Mouse (Mus musculus): ENCODE results near the gene Dnah10. TPM values are rescaled to one million over a fixed set of nuclear protein-coding genes. Genes with fewer than 3 reads are reported as not detected.
A peak's percentile ranks its signal among the peaks of the same experiment; 100 is the strongest.

Gene Dnah10
- total RNA-seq, 1 experiment from 2014 or later: 0.78 TPM

- peak; percentile 11 for DNase-seq
These were observed 89.9 kb downstream of the Dnah10 start for GRCm38 (mm10) chr5:124814797-124815196.

GRCm38 (mm10) chr5:124817050-124817449 is 92.2 kb downstream of the Dnah10 start:
- DNase-seq: no peak

- no peak for DNase-seq
These were observed 97.4 kb downstream of the Dnah10 start for GRCm38 (mm10) chr5:124822128-124822894.

GRCm38 (mm10) chr5:124830331-124830730 is 105.4 kb downstream of the Dnah10 start:
- no peak for DNase-seq

- no peak for DNase-seq
These were observed 110.3 kb downstream of the Dnah10 start for GRCm38 (mm10) chr5:124835218-124835617.

GRCm38 (mm10) chr5:124836075-124836474 is 111.2 kb downstream of the Dnah10 start:
- no peak for DNase-seq

GRCm38 (mm10) chr5:124836621-124837020 is 111.7 kb downstream of the Dnah10 start:
- DNase-seq: no peak

- no peak for DNase-seq
These were observed 115.3 kb downstream of the Dnah10 start for GRCm38 (mm10) chr5:124840202-124840601.

- no peak for DNase-seq
These were observed 115.8 kb downstream of the Dnah10 start for GRCm38 (mm10) chr5:124840669-124841068.

GRCm38 (mm10) chr5:124843386-124843785 is 118.5 kb downstream of the Dnah10 start:
- DNase-seq: peak; percentile 55

GRCm38 (mm10) chr5:124844929-124845328 is 120.0 kb downstream of the Dnah10 start:
- DNase-seq: no peak

- no peak for DNase-seq
These were observed 122.1 kb downstream of the Dnah10 start for GRCm38 (mm10) chr5:124847014-124847413.

GRCm38 (mm10) chr5:124848994-124849393 is 124.1 kb downstream of the Dnah10 start:
- no peak for DNase-seq

- no peak for DNase-seq
These were observed 126.7 kb downstream of the Dnah10 start for GRCm38 (mm10) chr5:124851572-124851971.

- no peak for DNase-seq
These were observed 127.4 kb downstream of the Dnah10 start for GRCm38 (mm10) chr5:124852294-124852693.

GRCm38 (mm10) chr5:124853079-124853478 is 128.2 kb downstream of the Dnah10 start:
- no peak for DNase-seq

- no peak for DNase-seq
These were observed 129.3 kb downstream of the Dnah10 start for GRCm38 (mm10) chr5:124854202-124854601.

GRCm38 (mm10) chr5:124860013-124860412 is 135.1 kb downstream of the Dnah10 start:
- no peak for DNase-seq

- DNase-seq: peak; percentile 18
These were observed 136.6 kb downstream of the Dnah10 start for GRCm38 (mm10) chr5:124861463-124861862.

- peak; percentile 99 for DNase-seq
These were observed 137.4 kb downstream of the Dnah10 start, which contains the start of the genes Ccdc92 and Zfp664 for GRCm38 (mm10) chr5:124862013-124862866. TSS of gene Ccdc92 (minus strand) at chr5:124862424. TSS of gene Zfp664 (plus strand) at chr5:124862691.

- DNase-seq: peak; percentile 54
These were observed 138.2 kb downstream of the Dnah10 start for GRCm38 (mm10) chr5:124862871-124863741.

- DNase-seq: peak; percentile 71
These were observed 144.1 kb downstream of the Dnah10 start for GRCm38 (mm10) chr5:124868981-124869380.

Data from adrenal gland, postnatal 14 days (tissue).